Mouse (Mus musculus): ENCODE measurements around the gene Eral1.
"Not testable (repeated sequence)": the region's sequence is repeated elsewhere in the genome, so short reads cannot be mapped to it uniquely, and the experiment has no call there.

Eral1 gene

GRCm38 (mm10) chr11:78087756-78088281 lies 7.6 kb upstream of the Eral1 start:
- DNase-seq (ENCODE audit: low spot score in 2 of 2) = no peak

- no peak for DNase-seq (ENCODE audit: low spot score in 2 of 2)
Observed at GRCm38 (mm10) chr11:78086925-78087479, 6.8 kb upstream of the Eral1 start.

- DNase-seq (ENCODE audit: low spot score in 2 of 2) = no peak
Observed at GRCm38 (mm10) chr11:78083595-78083994, 3.4 kb upstream of the Eral1 start.

GRCm38 (mm10) chr11:78074666-78075065 lies 5.5 kb downstream of the Eral1 start:
- no peak for DNase-seq (ENCODE audit: low spot score in 2 of 2)

GRCm38 (mm10) chr11:78074277-78074652 lies 5.9 kb downstream of the Eral1 start:
- DNase-seq (ENCODE audit: low spot score in 2 of 2) = no peak

- DNase-seq (ENCODE audit: low spot score in 2 of 2) = no peak
Observed at GRCm38 (mm10) chr11:78073577-78074276, 6.5 kb downstream of the Eral1 start.

- no peak for DNase-seq (ENCODE audit: low spot score in 2 of 2)
Observed at GRCm38 (mm10) chr11:78072425-78073130, 7.6 kb downstream of the Eral1 start.

GRCm38 (mm10) chr11:78071938-78072337 lies 8.2 kb downstream of the Eral1 start:
- no peak for DNase-seq (ENCODE audit: low spot score in 2 of 2)

- no peak for DNase-seq (ENCODE audit: low spot score in 2 of 2)
Observed at GRCm38 (mm10) chr11:78069646-78070045, 10.5 kb downstream of the Eral1 start.

GRCm38 (mm10) chr11:78069130-78069529 lies 11.1 kb downstream of the Eral1 start:
- no peak for DNase-seq (ENCODE audit: low spot score in 2 of 2)

- no peak for DNase-seq (ENCODE audit: low spot score in 2 of 2)
Observed at GRCm38 (mm10) chr11:78067566-78067965, 12.6 kb downstream of the Eral1 start.

- no peak for DNase-seq (ENCODE audit: low spot score in 2 of 2)
Observed at GRCm38 (mm10) chr11:78066641-78067040, 13.5 kb downstream of the Eral1 start.

GRCm38 (mm10) chr11:78065906-78066305 lies 14.3 kb downstream of the Eral1 start:
- DNase-seq (ENCODE audit: low spot score in 2 of 2) = no peak

GRCm38 (mm10) chr11:78062563-78062962 lies 17.6 kb downstream of the Eral1 start:
- DNase-seq (ENCODE audit: low spot score in 2 of 2) = no peak

GRCm38 (mm10) chr11:78059833-78060757 lies 20.1 kb downstream of the Eral1 start:
- peak in 1 of 2 experiments; percentile 48 for DNase-seq (ENCODE audit: low spot score in 2 of 2)

- no peak for DNase-seq (ENCODE audit: low spot score in 2 of 2)
Observed at GRCm38 (mm10) chr11:78056946-78057345, 23.2 kb downstream of the Eral1 start.

GRCm38 (mm10) chr11:78053078-78053477 lies 27.1 kb downstream of the Eral1 start:
- DNase-seq (ENCODE audit: low spot score in 2 of 2) = no peak

GRCm38 (mm10) chr11:78048637-78049036 lies 31.5 kb downstream of the Eral1 start:
- DNase-seq (ENCODE audit: low spot score in 2 of 2) = not testable (repeated sequence)

GRCm38 (mm10) chr11:78044758-78045251 lies 35.4 kb downstream of the Eral1 start:
- peak in 1 of 2 experiments; percentile 15 for DNase-seq (ENCODE audit: low spot score in 2 of 2)

GRCm38 (mm10) chr11:78042290-78042870 lies 37.8 kb downstream of the Eral1 start:
- not testable (repeated sequence) for DNase-seq (ENCODE audit: low spot score in 2 of 2)

- no peak for DNase-seq (ENCODE audit: low spot score in 2 of 2)
Observed at GRCm38 (mm10) chr11:78040878-78041277, 39.3 kb downstream of the Eral1 start.

All from left cerebral cortex, adult 9 months (tissue).